Mouse (Mus musculus) lung, embryonic 15.5 days (tissue): ENCODE results near the gene Msh3. TPM values are rescaled to one million over a fixed set of nuclear protein-coding genes. Genes with fewer than 3 reads are reported as not detected.
A peak's percentile ranks its signal among the peaks of the same experiment; 100 is the strongest.
"Not testable (repeated sequence)": the region's sequence is repeated elsewhere in the genome, so short reads cannot be mapped to it uniquely, and the experiment has no call there.

ENCODE experiments used
- ATAC-seq: fragments of 200-750 bp; cut with Nextera tagmentation; 2 replicates; pipeline ENCODE4 v1.8.0; 2017; ENCODE audit warnings: moderate number of reproducible peaks, borderline replicate concordance; ENCODE audit not compliant: low FRiP score, low TSS enrichment; ENCODE audit errors: extremely low read depth
- H3K27ac ChIP-seq: fragments of 300-500 bp; sonication (generic); 2 replicates; pipeline ENCODE4 v1.5.1; 2015; ENCODE audit warnings: moderate library complexity, mild to moderate bottlenecking, inconsistent platforms
- H3K27me3 ChIP-seq: fragments of 300-500 bp; sonication (generic); 2 replicates; pipeline ENCODE4 v1.6.1; 2015; ENCODE audit warnings: inconsistent platforms
- H3K36me3 ChIP-seq: fragments of 300-500 bp; sonication (generic); 2 replicates; pipeline ENCODE4 v1.6.1; 2015; ENCODE audit warnings: inconsistent platforms
- H3K4me1 ChIP-seq: fragments of 300-500 bp; sonication (generic); 2 replicates; pipeline ENCODE4 v1.6.1; 2015; ENCODE audit warnings: inconsistent platforms
- H3K4me2 ChIP-seq: fragments of 300-500 bp; sonication (generic); 2 replicates; pipeline ENCODE4 v1.6.1; 2015; ENCODE audit warnings: inconsistent platforms, mild to moderate bottlenecking, moderate library complexity
- H3K4me3 ChIP-seq: fragments of 300-500 bp; sonication (generic); 2 replicates; pipeline ENCODE4 v1.5.1; 2015; ENCODE audit warnings: mild to moderate bottlenecking, inconsistent platforms
- H3K9ac ChIP-seq: fragments of 300-500 bp; sonication (generic); 2 replicates; pipeline ENCODE4 v1.6.1; 2015; ENCODE audit warnings: inconsistent platforms
- H3K9me3 ChIP-seq: fragments of 300-500 bp; sonication (generic); 2 replicates; pipeline ENCODE4 v1.6.1; 2016; ENCODE audit warnings: inconsistent platforms
- WGBS: fragments of 180-500 bp; shearing (Covaris S2); methylation state at CpG from one replicate; pipeline ENCODE4 v1.1.7; 2015; 5-methylcytosine and 5-hydroxymethylcytosine counted together
- polyA plus RNA-seq: library from polyadenylated mRNA; unstranded; fragments of >200 nt; fragmentation: Nextera tagmentation; extraction: Ambion mirVana; gene quantifications from 2 replicates; pipeline ENCODE4 v1.2.1, GENCODE M21; 2015

Gene Msh3
- polyA plus RNA-seq, 1 experiment from 2014 or later, result 25.0 TPM

DNA sequence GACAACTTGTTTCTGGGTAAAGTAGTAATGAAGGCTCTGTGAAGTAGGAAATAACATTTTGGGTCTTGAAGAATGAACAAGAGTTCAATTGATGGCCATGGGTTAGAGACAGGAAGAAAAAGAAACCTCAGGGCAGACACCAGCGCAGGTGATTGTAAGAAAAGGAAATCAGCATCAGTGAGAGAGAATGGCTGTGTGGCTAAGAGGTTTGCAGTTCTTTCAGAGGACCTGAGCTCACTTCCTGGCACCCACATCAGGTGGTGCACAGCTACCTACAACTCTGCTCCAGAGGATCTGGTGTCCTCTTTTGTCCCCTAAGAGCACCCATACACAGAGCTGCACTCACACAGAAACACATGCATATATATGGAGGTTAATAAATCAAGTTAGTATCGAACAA lies 110.1 kb downstream of the Msh3 start:
- WGBS, result 89% methylated on average over 2 of the region's 2 CpGs
- Histone ChIP-seq H3K36me3 (0 out of 2 replicates have a peak, but pooled peaks cover 4% of the 10 kb centered on the region), H3K27me3 (no peaks in the 10 kb centered on the region), H3K9ac (no peak overlapping the region), H3K4me2 (no peak overlapping the region), H3K4me3 (no peak overlapping the region), H3K9me3 (no peaks in the 10 kb centered on the region), H3K4me1 (no peaks in the 10 kb centered on the region), H3K27ac (no peak overlapping the region)
- no peak for ATAC-seq

DNA sequence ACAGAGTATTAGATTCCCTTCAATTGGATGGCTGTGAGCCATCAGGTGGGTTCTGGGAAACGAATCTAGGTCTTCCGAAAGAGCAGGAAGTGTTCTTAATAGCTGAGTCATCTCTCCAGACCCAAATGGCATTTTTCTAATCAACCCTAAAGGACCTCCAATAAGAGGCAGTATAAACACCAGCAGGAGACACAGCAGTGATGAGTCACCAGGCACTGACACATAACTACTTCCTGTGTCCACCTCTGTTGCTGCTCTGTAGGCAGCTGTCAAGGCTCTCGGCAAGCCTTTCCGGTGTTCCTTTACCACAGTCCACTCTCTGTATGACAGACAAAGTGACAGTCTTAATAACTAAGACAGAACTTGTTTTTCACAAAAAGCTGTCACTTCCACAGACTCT lies 113.4 kb downstream of the Msh3 start:
- Histone ChIP-seq H3K9ac (no peak overlapping the region), H3K4me2 (no peak overlapping the region), H3K4me1 (no peaks in the 10 kb centered on the region), H3K27me3 (no peaks in the 10 kb centered on the region), H3K4me3 (no peak overlapping the region), H3K36me3 (no peaks in the 10 kb centered on the region), H3K27ac (no peak overlapping the region), H3K9me3 (no peaks in the 10 kb centered on the region)
- WGBS, result 65% methylated on average over 4 of the region's 4 CpGs
- no peak for ATAC-seq

DNA sequence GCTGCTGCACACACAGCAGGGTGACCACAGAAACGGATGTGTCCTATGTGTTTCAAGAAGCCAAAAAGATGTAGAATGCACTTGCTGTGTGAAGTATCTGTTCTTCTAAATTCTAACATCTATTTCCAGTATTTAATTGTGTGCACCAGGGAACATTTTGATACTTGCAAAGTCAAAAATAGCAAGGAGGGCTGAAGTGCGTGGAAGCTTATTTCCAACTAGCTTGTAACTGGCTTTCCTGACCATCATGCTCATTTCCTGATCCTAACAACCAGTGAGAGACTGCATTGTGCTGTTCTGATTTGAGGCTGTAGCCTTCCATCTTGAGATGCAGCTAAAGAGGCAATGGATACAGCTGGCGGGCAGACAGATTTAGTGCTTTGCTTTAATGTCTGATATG lies 116.9 kb downstream of the Msh3 start:
- no peak overlapping the region for H3K9ac ChIP-seq
- H3K4me1 ChIP-seq, result 0 out of 2 replicates have a peak, but pooled peaks cover 2% of the 10 kb centered on the region
- no peak overlapping the region for H3K4me3 ChIP-seq
- H3K27ac ChIP-seq, result no peak overlapping the region
- WGBS, result 81% methylated on average over 3 of the region's 3 CpGs
- H3K4me2 ChIP-seq, result no peak overlapping the region
- H3K27me3 ChIP-seq, result no peaks in the 10 kb centered on the region
- ATAC-seq, result no peak
- H3K36me3 ChIP-seq, result no peaks in the 10 kb centered on the region; the same call in 1 of the 2 replicates
- H3K9me3 ChIP-seq, result no peaks in the 10 kb centered on the region

- peaks cover 11% of the 10 kb centered on the region; the same call in 1 of the 2 replicates for H3K4me1 ChIP-seq
- no peak for ATAC-seq
- no peaks in the 10 kb centered on the region for H3K9me3 ChIP-seq
- WGBS, result 86% methylated on average over 4 of the region's 4 CpGs
- H3K9ac ChIP-seq, result no peak overlapping the region
- H3K4me2 ChIP-seq, result no peak overlapping the region
- no peak overlapping the region for H3K4me3 ChIP-seq
- H3K27me3 ChIP-seq, result no peaks in the 10 kb centered on the region
- no peaks in the 10 kb centered on the region; the same call in 1 of the 2 replicates for H3K36me3 ChIP-seq
- no peak overlapping the region for H3K27ac ChIP-seq
These were observed 117.8 kb downstream of the Msh3 start for GRCm38 (mm10) chr13:92237016-92237415.

GRCm38 (mm10) chr13:92232076-92232938 lies 122.5 kb downstream of the Msh3 start:
- H3K9me3 ChIP-seq, result no peaks in the 10 kb centered on the region
- H3K9ac ChIP-seq, result no peak overlapping the region
- H3K27me3 ChIP-seq, result no peaks in the 10 kb centered on the region
- no peak overlapping the region for H3K4me2 ChIP-seq
- H3K27ac ChIP-seq, result peak overlapping the region; percentile 44; the same call in 1 of the 2 replicates
- H3K4me3 ChIP-seq, result no peak overlapping the region
- 37% methylated on average over 9 of the region's 9 CpGs for WGBS
- H3K36me3 ChIP-seq, result no peaks in the 10 kb centered on the region; the same call in 1 of the 2 replicates
- H3K4me1 ChIP-seq, result peaks cover 14% of the 10 kb centered on the region; the same call in 1 of the 2 replicates
- ATAC-seq, result peak; percentile 81

DNA sequence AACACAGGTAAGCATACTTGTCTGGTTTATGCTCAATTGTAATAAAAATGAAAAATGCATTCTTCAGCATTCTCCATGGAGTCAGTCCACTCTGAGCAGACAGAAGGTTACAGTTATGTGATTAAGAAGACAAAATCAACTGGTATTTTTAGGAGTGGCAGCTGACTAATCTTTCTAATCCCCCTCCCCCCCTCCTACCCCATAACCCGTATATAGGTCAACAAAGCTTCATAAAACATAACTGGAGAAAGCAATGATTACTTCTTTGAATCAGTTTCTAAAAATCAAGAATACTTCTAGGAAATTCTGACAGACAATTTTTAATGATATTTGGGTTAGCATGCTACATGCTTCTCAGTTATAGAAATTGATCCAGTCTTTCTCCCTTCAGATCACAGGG lies 126.8 kb downstream of the Msh3 start:
- no peaks in the 10 kb centered on the region for H3K36me3 ChIP-seq
- H3K27ac ChIP-seq, result no peak overlapping the region
- no peak overlapping the region for H3K4me2 ChIP-seq
- H3K9me3 ChIP-seq, result no peaks in the 10 kb centered on the region
- no peak for ATAC-seq
- H3K4me1 ChIP-seq, result peaks cover 12% of the 10 kb centered on the region; the same call in 1 of the 2 replicates
- no peaks in the 10 kb centered on the region for H3K27me3 ChIP-seq
- 64% methylated on average over 1 of the region's 1 CpGs for WGBS
- no peak overlapping the region for H3K9ac ChIP-seq
- no peak overlapping the region for H3K4me3 ChIP-seq

- no peak overlapping the region for H3K4me2 ChIP-seq
- ATAC-seq, result no peak
- H3K4me1 ChIP-seq, result no peaks in the 10 kb centered on the region
- 98% methylated on average over 3 of the region's 3 CpGs for WGBS
- H3K9me3 ChIP-seq, result no peaks in the 10 kb centered on the region
- no peak overlapping the region for H3K27ac ChIP-seq
- H3K36me3 ChIP-seq, result no peaks in the 10 kb centered on the region
- H3K4me3 ChIP-seq, result no peak overlapping the region
- no peak overlapping the region for H3K9ac ChIP-seq
- H3K27me3 ChIP-seq, result no peaks in the 10 kb centered on the region
These were observed 131.2 kb downstream of the Msh3 start for GRCm38 (mm10) chr13:92223567-92223966.

DNA sequence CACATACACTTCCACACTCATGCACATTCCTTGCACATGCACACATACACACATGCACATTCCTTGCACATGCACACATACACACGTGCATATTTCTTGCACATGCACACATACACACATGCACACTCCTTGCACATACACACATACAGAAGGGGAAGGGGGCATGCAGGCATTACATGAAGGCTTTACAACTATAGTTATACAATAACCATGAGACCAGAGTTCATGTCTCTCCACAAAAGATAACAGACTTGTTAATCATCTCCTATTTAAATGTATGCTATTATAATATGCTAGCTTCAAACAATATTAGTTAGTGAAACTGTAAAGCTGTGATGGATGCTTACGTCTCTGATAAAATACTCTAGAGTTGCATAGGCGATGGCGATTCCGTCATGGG lies 132.0 kb downstream of the Msh3 start:
- Histone ChIP-seq H3K4me3 (no peak overlapping the region), H3K27me3 (no peaks in the 10 kb centered on the region), H3K4me1 (no peaks in the 10 kb centered on the region), H3K4me2 (no peak overlapping the region), H3K27ac (no peak overlapping the region), H3K36me3 (no peaks in the 10 kb centered on the region), H3K9me3 (no peaks in the 10 kb centered on the region), H3K9ac (no peak overlapping the region)
- WGBS, result 94% methylated on average over 5 of the region's 5 CpGs
- ATAC-seq, result no peak

- no peak overlapping the region for H3K27ac ChIP-seq
- no peaks in the 10 kb centered on the region for H3K9me3 ChIP-seq
- 58% methylated on average over 3 of the region's 3 CpGs for WGBS
- H3K4me3 ChIP-seq, result no peak overlapping the region
- H3K9ac ChIP-seq, result no peak overlapping the region
- no peaks in the 10 kb centered on the region for H3K4me1 ChIP-seq
- no peaks in the 10 kb centered on the region for H3K36me3 ChIP-seq
- no peaks in the 10 kb centered on the region for H3K27me3 ChIP-seq
- no peak for ATAC-seq
- H3K4me2 ChIP-seq, result no peak overlapping the region
These were observed 135.0 kb downstream of the Msh3 start for GRCm38 (mm10) chr13:92219774-92220173.

DNA sequence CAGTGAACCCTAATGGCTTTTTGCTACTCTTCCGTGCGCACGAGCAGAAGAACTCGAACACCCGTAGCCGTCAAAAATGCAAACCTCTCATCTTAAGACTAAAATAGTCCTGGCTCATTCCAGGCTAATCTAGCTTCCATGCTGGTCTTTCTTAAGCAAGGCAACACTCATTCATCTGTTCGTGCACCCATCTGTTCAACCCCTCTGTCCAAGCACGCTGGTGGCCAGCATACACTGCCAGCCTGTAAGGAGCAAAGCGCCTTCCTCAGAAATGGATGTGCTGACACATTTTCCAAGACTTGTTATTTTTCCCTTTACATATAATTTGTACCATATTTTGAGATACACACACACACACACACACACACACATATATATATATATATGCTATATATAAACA lies 137.6 kb downstream of the Msh3 start:
- Histone ChIP-seq H3K27me3 (no peaks in the 10 kb centered on the region), H3K9me3 (no peaks in the 10 kb centered on the region), H3K4me1 (no peaks in the 10 kb centered on the region), H3K27ac (no peak overlapping the region), H3K4me2 (no peak overlapping the region), H3K36me3 (no peaks in the 10 kb centered on the region; the same call in 1 of the 2 replicates), H3K9ac (no peak overlapping the region), H3K4me3 (no peak overlapping the region)
- ATAC-seq, result no peak
- WGBS, result 94% methylated on average over 9 of the region's 9 CpGs

- Histone ChIP-seq H3K4me2 (no peak overlapping the region), H3K4me1 (no peaks in the 10 kb centered on the region), H3K9me3 (no peaks in the 10 kb centered on the region), H3K4me3 (no peak overlapping the region), H3K9ac (no peak overlapping the region), H3K27ac (no peak overlapping the region), H3K36me3 (no peaks in the 10 kb centered on the region), H3K27me3 (no peaks in the 10 kb centered on the region)
- no peak for ATAC-seq
- WGBS, result 76% methylated on average over 2 of the region's 2 CpGs
These were observed 157.9 kb downstream of the Msh3 start for GRCm38 (mm10) chr13:92196860-92197259.

DNA sequence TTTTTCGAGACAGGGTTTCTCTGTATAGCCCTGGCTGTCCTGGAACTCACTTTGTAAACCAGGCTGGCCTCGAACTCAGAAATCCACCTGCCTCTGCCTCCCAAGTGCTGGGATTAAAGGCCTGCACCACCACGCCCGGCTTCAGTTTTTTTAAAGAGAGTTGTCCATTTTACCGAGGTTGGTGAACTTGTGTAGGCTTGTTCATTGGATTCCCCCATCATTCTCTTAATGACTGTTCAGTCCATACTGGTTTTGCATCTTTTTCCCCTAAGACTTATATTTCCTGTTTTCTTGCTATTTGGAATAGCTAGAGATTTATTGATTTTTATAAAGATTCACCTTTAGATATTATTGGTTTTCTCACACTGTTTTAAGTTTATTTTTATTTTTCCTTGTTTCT lies 161.0 kb downstream of the Msh3 start:
- not testable (repeated sequence) for H3K27me3 ChIP-seq, H3K9me3 ChIP-seq, H3K4me3 ChIP-seq, H3K4me1 ChIP-seq, H3K4me2 ChIP-seq, ATAC-seq, H3K36me3 ChIP-seq, H3K27ac ChIP-seq, H3K9ac ChIP-seq
- WGBS, result 81% methylated on average over 5 of the region's 5 CpGs
